Mouse (Mus musculus): ENCODE data around the gene Scaf4. TPM values are rescaled to one million over a fixed set of nuclear protein-coding genes. Genes with fewer than 3 reads are reported as not detected.

Scaf4 gene
- polyA plus RNA-seq, 1 experiment: 14.1 TPM

DNA sequence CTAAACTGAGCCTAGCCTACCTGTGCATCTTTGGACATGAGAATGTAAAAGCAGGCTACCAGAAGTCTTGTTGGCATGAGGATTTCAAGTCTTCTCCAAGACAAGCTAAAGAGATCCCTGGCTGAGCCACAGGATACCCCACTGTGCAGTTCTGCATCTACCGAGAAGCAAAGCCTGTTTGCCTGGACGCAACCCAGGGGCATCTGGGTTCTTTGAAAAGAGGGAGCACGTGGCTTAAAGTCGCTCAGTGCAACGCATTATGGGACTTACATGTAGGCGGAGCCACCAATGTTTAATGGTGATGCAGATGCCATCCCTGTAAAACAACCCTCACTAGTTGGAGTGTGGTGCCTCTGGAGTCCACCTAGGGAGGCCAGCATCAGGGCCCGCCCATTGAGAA is 35.0 kb upstream of the Scaf4 start:
- Histone ChIP-seq H3ac (ENCODE audit: control insufficient read depth, insufficient read length) (no peak overlapping the region), H3K4me3 (no peak overlapping the region), H3K79me2 (ENCODE audit: control insufficient read depth, insufficient read depth) (no peaks in the 10 kb centered on the region), H3K4me2 (ENCODE audit: low read depth) (no peak overlapping the region), H3K27me3 (ENCODE audit: control insufficient read depth, insufficient read depth, insufficient read length) (peaks cover 11% of the 10 kb centered on the region), H3K36me3 (ENCODE audit: control insufficient read depth, insufficient read depth) (no peaks in the 10 kb centered on the region)
- no peak for TF ChIP-seq POLR2AphosphoS2 (IDR thresholded peaks at IDR 0.05; ENCODE audit: insufficient read length, low read depth)
- TF ChIP-seq MYOG (IDR thresholded peaks at IDR 0.05; ENCODE audit: control insufficient read depth in 1 of 3, insufficient read depth in 1 of 3, insufficient read length in 2 of 3, low read depth in 2 of 3): no peak
- TF ChIP-seq E2F4 (IDR thresholded peaks at IDR 0.05; ENCODE audit: insufficient read depth): no peak
- no peak for TF ChIP-seq MYOD1 (IDR thresholded peaks at IDR 0.05; ENCODE audit: control insufficient read depth in 1 of 3, insufficient read length in 2 of 3, low read depth in 2 of 3)
- no peak for TF ChIP-seq REST (IDR thresholded peaks at IDR 0.05; ENCODE audit: insufficient read depth, insufficient read length)
- TF ChIP-seq TCF12 (IDR thresholded peaks at IDR 0.05; ENCODE audit: insufficient read depth, poor library complexity, severe bottlenecking): no peak
- TF ChIP-seq USF1 (IDR thresholded peaks at IDR 0.05; ENCODE audit: low read depth): no peak
- TF ChIP-seq POLR2A (IDR thresholded peaks at IDR 0.05; ENCODE audit: insufficient read length, low read depth): no peak
- TF ChIP-seq CEBPB (IDR thresholded peaks at IDR 0.05; ENCODE audit: insufficient read depth, poor library complexity, severe bottlenecking): no peak
- no peak for TF ChIP-seq TCF3 (IDR thresholded peaks at IDR 0.05; ENCODE audit: insufficient read length, low read depth)
- no peak for TF ChIP-seq MAX (IDR thresholded peaks at IDR 0.05; ENCODE audit: low read depth)
- no peak for TF ChIP-seq SRF (IDR thresholded peaks at IDR 0.05; ENCODE audit: control insufficient read depth, insufficient read length, low read depth)

DNA sequence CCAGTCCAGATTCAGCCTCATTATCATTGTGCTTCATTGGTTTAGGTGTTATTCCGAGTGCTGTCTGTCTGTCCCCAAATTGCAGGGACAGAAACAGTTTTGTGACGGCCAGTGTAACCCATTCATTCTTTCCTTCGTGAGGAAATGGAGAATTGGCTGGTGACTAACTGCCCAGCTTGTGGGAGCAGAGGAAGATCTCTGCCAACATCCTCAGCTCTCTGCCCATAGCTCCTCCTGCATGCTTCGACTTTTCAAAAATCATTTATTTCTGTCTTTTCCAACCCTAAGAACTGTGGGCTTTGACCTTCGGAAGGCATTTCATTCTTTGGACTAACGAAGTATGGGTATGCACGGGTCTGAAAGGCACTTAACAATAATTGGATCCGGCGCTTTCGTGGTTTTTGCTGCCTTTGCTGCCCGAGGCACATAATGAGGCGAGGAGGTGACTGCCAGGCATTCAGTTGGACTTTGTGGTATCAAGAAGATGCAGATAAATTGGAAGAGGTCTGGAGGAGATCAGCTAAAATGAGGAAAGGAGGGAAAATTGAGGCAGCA is 34.1 kb upstream of the Scaf4 start:
- no peak overlapping the region for H3K4me3 ChIP-seq
- H3K36me3 ChIP-seq (ENCODE audit: control insufficient read depth, insufficient read depth): no peaks in the 10 kb centered on the region
- TF ChIP-seq CEBPB (IDR thresholded peaks at IDR 0.05; ENCODE audit: insufficient read depth, poor library complexity, severe bottlenecking) (no peak), TCF12 (IDR thresholded peaks at IDR 0.05; ENCODE audit: insufficient read depth, poor library complexity, severe bottlenecking) (no peak), REST (IDR thresholded peaks at IDR 0.05; ENCODE audit: insufficient read depth, insufficient read length) (no peak), E2F4 (IDR thresholded peaks at IDR 0.05; ENCODE audit: insufficient read depth) (no peak), MYOG (IDR thresholded peaks at IDR 0.05; ENCODE audit: control insufficient read depth in 1 of 3, insufficient read depth in 1 of 3, insufficient read length in 2 of 3, low read depth in 2 of 3) (no peak), SRF (IDR thresholded peaks at IDR 0.05; ENCODE audit: control insufficient read depth, insufficient read length, low read depth) (no peak), POLR2A (IDR thresholded peaks at IDR 0.05; ENCODE audit: insufficient read length, low read depth) (no peak), POLR2AphosphoS2 (IDR thresholded peaks at IDR 0.05; ENCODE audit: insufficient read length, low read depth) (no peak), USF1 (IDR thresholded peaks at IDR 0.05; ENCODE audit: low read depth) (no peak)
- H3K27me3 ChIP-seq (ENCODE audit: control insufficient read depth, insufficient read depth, insufficient read length): peaks cover 11% of the 10 kb centered on the region
- no peaks in the 10 kb centered on the region for H3K79me2 ChIP-seq (ENCODE audit: control insufficient read depth, insufficient read depth)
- H3ac ChIP-seq (ENCODE audit: control insufficient read depth, insufficient read length): no peak overlapping the region
- no peak overlapping the region for H3K4me2 ChIP-seq (ENCODE audit: low read depth)

DNA sequence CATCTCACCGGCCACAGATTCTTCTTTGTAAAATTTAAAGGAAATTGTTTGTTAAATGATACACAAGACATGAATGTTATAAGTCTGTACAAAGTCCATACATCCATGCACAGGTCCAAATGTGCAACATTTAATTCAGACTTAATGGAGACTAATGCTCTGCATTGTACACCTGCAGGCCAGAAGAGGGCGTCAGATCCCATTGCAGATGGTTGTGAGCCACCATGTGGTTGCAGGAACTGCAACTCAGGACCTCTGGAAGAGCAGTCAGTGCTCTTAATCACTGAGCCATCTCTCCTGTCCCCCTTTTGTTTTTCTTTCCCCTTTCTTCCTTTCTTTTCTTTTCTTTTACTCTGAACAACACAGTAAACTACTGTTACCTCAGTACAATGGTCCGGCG is 33.5 kb upstream of the Scaf4 start:
- no peak overlapping the region for H3K4me3 ChIP-seq
- TF ChIP-seq TCF12 (IDR thresholded peaks at IDR 0.05; ENCODE audit: insufficient read depth, poor library complexity, severe bottlenecking) (no peak), POLR2AphosphoS2 (IDR thresholded peaks at IDR 0.05; ENCODE audit: insufficient read length, low read depth) (no peak), POLR2A (IDR thresholded peaks at IDR 0.05; ENCODE audit: insufficient read length, low read depth) (no peak), MAX (IDR thresholded peaks at IDR 0.05; ENCODE audit: low read depth) (no peak), MYOG (IDR thresholded peaks at IDR 0.05; ENCODE audit: control insufficient read depth in 1 of 3, insufficient read depth in 1 of 3, insufficient read length in 2 of 3, low read depth in 2 of 3) (no peak), E2F4 (IDR thresholded peaks at IDR 0.05; ENCODE audit: insufficient read depth) (no peak), REST (IDR thresholded peaks at IDR 0.05; ENCODE audit: insufficient read depth, insufficient read length) (no peak), MYOD1 (IDR thresholded peaks at IDR 0.05; ENCODE audit: control insufficient read depth in 1 of 3, insufficient read length in 2 of 3, low read depth in 2 of 3) (no peak), USF1 (IDR thresholded peaks at IDR 0.05; ENCODE audit: low read depth) (no peak), CEBPB (IDR thresholded peaks at IDR 0.05; ENCODE audit: insufficient read depth, poor library complexity, severe bottlenecking) (no peak), SRF (IDR thresholded peaks at IDR 0.05; ENCODE audit: control insufficient read depth, insufficient read length, low read depth) (no peak), TCF3 (IDR thresholded peaks at IDR 0.05; ENCODE audit: insufficient read length, low read depth) (no peak)
- no peak overlapping the region for H3K4me2 ChIP-seq (ENCODE audit: low read depth)
- no peaks in the 10 kb centered on the region for H3K36me3 ChIP-seq (ENCODE audit: control insufficient read depth, insufficient read depth)
- no peaks in the 10 kb centered on the region for H3K79me2 ChIP-seq (ENCODE audit: control insufficient read depth, insufficient read depth)
- no peak overlapping the region for H3ac ChIP-seq (ENCODE audit: control insufficient read depth, insufficient read length)
- peaks cover 11% of the 10 kb centered on the region for H3K27me3 ChIP-seq (ENCODE audit: control insufficient read depth, insufficient read depth, insufficient read length)

DNA sequence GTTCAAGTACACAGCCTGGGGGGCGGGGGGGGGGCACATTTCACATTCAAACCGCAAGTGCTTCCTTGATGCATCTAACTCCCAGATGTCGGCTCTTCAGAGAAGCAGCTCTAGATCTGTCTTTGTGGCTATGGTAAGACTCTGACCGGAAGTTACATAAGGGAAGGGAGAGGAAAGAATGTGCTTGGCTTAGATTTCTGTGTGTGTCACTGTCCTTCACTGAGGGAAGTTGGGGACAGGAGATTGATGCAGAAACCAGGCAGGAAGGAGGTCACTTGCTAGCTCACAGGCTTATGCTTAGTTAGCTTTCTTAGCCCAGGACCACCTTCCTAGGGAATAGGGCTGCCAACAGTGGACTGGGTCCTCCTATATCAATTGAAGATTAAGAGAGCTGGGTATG is 31.6 kb upstream of the Scaf4 start:
- peaks cover 8% of the 10 kb centered on the region for H3K27me3 ChIP-seq (ENCODE audit: control insufficient read depth, insufficient read depth, insufficient read length)
- no peaks in the 10 kb centered on the region for H3K36me3 ChIP-seq (ENCODE audit: control insufficient read depth, insufficient read depth)
- H3K4me2 ChIP-seq (ENCODE audit: low read depth): no peak overlapping the region
- H3ac ChIP-seq (ENCODE audit: control insufficient read depth, insufficient read length): no peak overlapping the region
- H3K4me3 ChIP-seq: no peak overlapping the region
- no peaks in the 10 kb centered on the region for H3K79me2 ChIP-seq (ENCODE audit: control insufficient read depth, insufficient read depth)
- TF ChIP-seq SRF (IDR thresholded peaks at IDR 0.05; ENCODE audit: control insufficient read depth, insufficient read length, low read depth) (no peak), MAX (IDR thresholded peaks at IDR 0.05; ENCODE audit: low read depth) (no peak), CEBPB (IDR thresholded peaks at IDR 0.05; ENCODE audit: insufficient read depth, poor library complexity, severe bottlenecking) (no peak), USF1 (IDR thresholded peaks at IDR 0.05; ENCODE audit: low read depth) (no peak), MYOD1 (IDR thresholded peaks at IDR 0.05; ENCODE audit: control insufficient read depth in 1 of 3, insufficient read length in 2 of 3, low read depth in 2 of 3) (no peak), TCF12 (IDR thresholded peaks at IDR 0.05; ENCODE audit: insufficient read depth, poor library complexity, severe bottlenecking) (no peak), E2F4 (IDR thresholded peaks at IDR 0.05; ENCODE audit: insufficient read depth) (no peak), MYOG (IDR thresholded peaks at IDR 0.05; ENCODE audit: control insufficient read depth in 1 of 3, insufficient read depth in 1 of 3, insufficient read length in 2 of 3, low read depth in 2 of 3) (no peak), POLR2A (IDR thresholded peaks at IDR 0.05; ENCODE audit: insufficient read length, low read depth) (no peak), REST (IDR thresholded peaks at IDR 0.05; ENCODE audit: insufficient read depth, insufficient read length) (no peak), POLR2AphosphoS2 (IDR thresholded peaks at IDR 0.05; ENCODE audit: insufficient read length, low read depth) (no peak), TCF3 (IDR thresholded peaks at IDR 0.05; ENCODE audit: insufficient read length, low read depth) (no peak)

All from myocyte (in vitro differentiated cells).